Mouse (Mus musculus) thymus, adult 2 months (tissue): ENCODE measurements around the gene Trim2. TPM values are rescaled to one million over a fixed set of nuclear protein-coding genes. Genes with fewer than 3 reads are reported as not detected.

ENCODE experiments used
- DNase-seq: peaks from one replicate; pipeline ENCODE4 v3.0.0; 2021
- H3K27ac ChIP-seq: fragments of 200-500 bp; 2 replicates; pipeline ENCODE4 v1.5.1; 2012; ENCODE audit warnings: low read length, control low read depth; ENCODE audit not compliant: control insufficient read depth, insufficient read depth
- H3K27me3 ChIP-seq: fragments of 200-500 bp; 2 replicates; pipeline ENCODE4 v1.6.1; 2012; ENCODE audit warnings: mild to moderate bottlenecking, low read length, moderate library complexity, mixed read lengths; ENCODE audit not compliant: control insufficient read depth, insufficient read depth
- H3K36me3 ChIP-seq: fragments of 200-500 bp; 2 replicates; pipeline ENCODE4 v1.6.1; 2012; ENCODE audit warnings: mild to moderate bottlenecking, low read length, moderate library complexity; ENCODE audit not compliant: control insufficient read depth, insufficient read depth
- H3K4me1 ChIP-seq: fragments of 200-500 bp; replicated peaks from 2 replicates; pipeline ENCODE4 v1.6.1; 2012; ENCODE audit warnings: low read length; ENCODE audit not compliant: control insufficient read depth, insufficient read depth
- H3K4me3 ChIP-seq: fragments of 200-500 bp; 2 replicates; pipeline ENCODE4 v1.5.1; 2012; ENCODE audit warnings: mild to moderate bottlenecking, low read length, control low read depth, moderate library complexity; ENCODE audit not compliant: control insufficient read depth, insufficient read depth
- CTCF ChIP-seq: fragments of 200-500 bp; IDR thresholded peaks from 2 replicates; pipeline ENCODE4 v1.5.1; 2012; ENCODE audit warnings: mild to moderate bottlenecking, control low read depth, low read length, moderate library complexity, borderline replicate concordance; ENCODE audit not compliant: control insufficient read depth, poor library complexity, insufficient read depth; ENCODE audit errors: extremely low read depth
- POLR2A ChIP-seq: fragments of 200-500 bp; IDR thresholded peaks from 2 replicates; pipeline ENCODE4 v1.6.1; 2012; ENCODE audit warnings: mild to moderate bottlenecking, low read length, control low read depth, moderate library complexity; ENCODE audit not compliant: control insufficient read depth, poor library complexity, insufficient read depth; ENCODE audit errors: extremely low read depth
- WGBS: fragments of 180-500 bp; shearing (Covaris S2); methylation state at CpG from one replicate; pipeline ENCODE4 v1.1.7; 2018; 5-methylcytosine and 5-hydroxymethylcytosine counted together
- polyA plus RNA-seq: library from polyadenylated mRNA; depleted of rRNA; stranded (reverse); fragments of >200 nt; gene quantifications from 2 replicates; pipeline ENCODE4 v1.2.3, GENCODE M21; 2012

The Trim2 gene
- polyA plus RNA-seq, 1 experiment: 4.2 TPM

- WGBS: 89% methylated on average over 6 of the region's 6 CpGs
- H3K27me3 ChIP-seq: no peaks in the 10 kb centered on the region
- no peak for DNase-seq
- TF ChIP-seq POLR2A: no peak
- TF ChIP-seq CTCF: no peak
- no peak overlapping the region for H3K4me3 ChIP-seq
- H3K4me1 ChIP-seq: no peaks in the 10 kb centered on the region
- no peaks in the 10 kb centered on the region for H3K36me3 ChIP-seq
- no peak overlapping the region for H3K27ac ChIP-seq
These were observed 101.0 kb downstream of the Trim2 start for GRCm38 (mm10) chr3:84205650-84206049.

GRCm38 (mm10) chr3:84204640-84205039, 102.0 kb downstream of the Trim2 start:
- DNase-seq: no peak
- Histone ChIP-seq H3K4me1 (no peaks in the 10 kb centered on the region), H3K4me3 (no peak overlapping the region), H3K36me3 (no peaks in the 10 kb centered on the region), H3K27ac (no peak overlapping the region), H3K27me3 (no peaks in the 10 kb centered on the region)
- TF ChIP-seq CTCF (no peak), POLR2A (no peak)
- 92% methylated on average over 5 of the region's 5 CpGs for WGBS

- no peak overlapping the region for H3K27ac ChIP-seq
- 90% methylated on average over 13 of the region's 13 CpGs for WGBS
- no peak for TF ChIP-seq CTCF
- no peak for TF ChIP-seq POLR2A
- no peak overlapping the region for H3K4me3 ChIP-seq
- no peak for DNase-seq
- no peaks in the 10 kb centered on the region for H3K36me3 ChIP-seq
- no peaks in the 10 kb centered on the region for H3K27me3 ChIP-seq
- H3K4me1 ChIP-seq: no peaks in the 10 kb centered on the region
These were observed 105.9 kb downstream of the Trim2 start for GRCm38 (mm10) chr3:84200559-84201420.

GRCm38 (mm10) chr3:84199516-84199915, 107.2 kb downstream of the Trim2 start:
- Histone ChIP-seq H3K4me1 (no peaks in the 10 kb centered on the region), H3K27me3 (no peaks in the 10 kb centered on the region), H3K36me3 (no peaks in the 10 kb centered on the region), H3K27ac (no peak overlapping the region), H3K4me3 (no peak overlapping the region)
- TF ChIP-seq POLR2A (no peak), CTCF (no peak)
- WGBS: 97% methylated on average over 9 of the region's 9 CpGs
- no peak for DNase-seq

- DNase-seq: no peak
- Histone ChIP-seq H3K36me3 (no peaks in the 10 kb centered on the region), H3K27me3 (no peaks in the 10 kb centered on the region), H3K4me1 (peaks cover 7% of the 10 kb centered on the region), H3K27ac (no peak overlapping the region), H3K4me3 (no peak overlapping the region)
- 99% methylated on average over 3 of the region's 3 CpGs for WGBS
- TF ChIP-seq CTCF: no peak
- TF ChIP-seq POLR2A: no peak
These were observed 108.4 kb downstream of the Trim2 start for GRCm38 (mm10) chr3:84198229-84198628.

- Histone ChIP-seq H3K4me1 (peaks cover 32% of the 10 kb centered on the region), H3K4me3 (no peak overlapping the region), H3K27ac (no peak overlapping the region), H3K27me3 (no peaks in the 10 kb centered on the region; the same call in 1 of the 2 replicates), H3K36me3 (no peaks in the 10 kb centered on the region)
- TF ChIP-seq CTCF (no peak), POLR2A (no peak)
- WGBS: 82% methylated on average over 4 of the region's 4 CpGs
- no peak for DNase-seq
These were observed 112.8 kb downstream of the Trim2 start for GRCm38 (mm10) chr3:84193881-84194280.
